Mouse (Mus musculus) monocyte, adult 2 months (primary cell): Measurements from ENCODE around the gene Mlec.
"Not testable (repeated sequence)": the region's sequence is repeated elsewhere in the genome, so short reads cannot be mapped to it uniquely, and the experiment has no call there.

Experiments used
- DNase-seq, 2 experiments: peaks; one replicate each; pipeline ENCODE4 v3.0.0; 2022; ENCODE audit warnings: low spot score in 2 of 2, low read depth in 1 of 2

Mlec gene

GRCm38 (mm10) chr5:115181248-115181940, 23.4 kb upstream of the Mlec start:
- no peak for DNase-seq

DNA sequence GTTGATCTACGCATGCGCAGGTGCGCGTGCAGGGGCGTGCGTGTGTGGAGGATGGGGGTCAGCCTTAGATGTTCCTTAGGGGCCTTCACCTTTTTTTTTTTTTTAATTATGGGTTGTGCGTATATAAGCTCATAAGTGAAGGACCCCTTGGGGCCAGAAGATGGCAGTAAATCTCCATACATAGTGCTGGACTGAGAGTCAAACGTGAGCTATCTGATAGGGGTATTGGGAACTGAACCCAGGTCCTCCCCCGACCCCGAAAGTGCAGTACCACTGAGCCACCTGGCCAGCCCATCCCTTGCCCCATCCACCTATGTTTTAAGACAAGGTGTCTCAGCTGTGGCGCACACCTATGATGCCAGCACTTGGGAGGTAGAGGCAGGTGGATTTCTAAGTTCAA, 21.6 kb upstream of the Mlec start:
- DNase-seq: no peak

DNA sequence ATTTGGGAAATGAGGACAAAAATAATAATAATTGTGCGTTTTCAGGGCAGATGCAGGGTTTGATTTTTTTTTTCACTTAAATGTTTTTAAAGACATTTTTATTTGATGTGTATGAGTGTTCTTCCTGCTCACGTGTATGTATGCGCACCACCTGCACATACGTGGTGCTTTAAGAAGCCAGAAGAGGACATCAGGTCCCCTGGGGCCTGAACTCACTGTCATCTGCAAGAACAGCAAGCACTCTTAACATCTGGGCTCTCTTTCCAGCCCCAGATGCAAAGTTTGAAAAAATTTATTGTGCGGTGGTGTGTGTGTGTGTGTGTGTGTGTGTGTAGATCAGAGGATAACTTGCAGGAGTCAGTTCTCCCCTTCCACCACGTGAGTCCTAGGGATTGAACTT, 19.9 kb upstream of the Mlec start:
- no peak for DNase-seq

- DNase-seq: no peak
Measured at GRCm38 (mm10) chr5:115174554-115174953, 16.6 kb upstream of the Mlec start.

GRCm38 (mm10) chr5:115170150-115170549, 12.2 kb upstream of the Mlec start:
- DNase-seq: no peak

DNA sequence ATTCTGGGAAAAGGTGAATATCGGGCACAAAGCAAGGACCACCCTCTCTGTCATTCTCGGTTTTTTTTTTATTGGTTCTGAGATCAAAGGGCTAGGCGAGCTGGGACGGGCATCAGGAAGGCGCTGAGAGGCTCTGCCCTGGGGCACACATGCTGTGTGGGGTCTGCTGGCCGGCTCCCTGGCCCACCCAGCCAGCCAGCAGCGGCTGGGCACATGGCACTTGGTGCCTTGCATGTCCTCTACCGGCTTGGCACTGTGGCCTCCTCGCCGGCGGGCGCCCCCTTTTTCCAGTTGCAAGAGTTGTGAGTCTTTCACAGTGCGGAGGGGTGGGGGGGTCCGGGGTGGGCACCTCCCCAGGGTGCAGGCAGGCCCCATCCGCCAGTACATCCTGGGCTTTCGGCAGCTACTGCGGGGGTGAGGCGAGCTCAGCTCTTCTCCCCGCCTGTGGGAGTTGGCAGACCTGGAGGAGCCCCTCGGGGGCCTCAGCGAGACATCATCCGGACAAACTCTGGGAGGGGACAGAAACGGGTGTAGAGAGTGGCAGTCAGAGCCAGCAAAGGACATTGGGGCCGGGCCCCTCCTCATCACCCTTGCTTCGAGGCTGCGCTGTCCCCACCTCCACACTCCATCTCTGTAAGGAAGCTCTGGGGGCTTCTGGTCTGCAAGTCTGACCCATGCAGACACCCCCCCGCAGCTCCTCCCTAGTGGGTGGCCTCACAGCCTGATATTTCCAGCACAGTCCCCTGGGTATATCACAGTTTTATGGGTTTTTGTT, 10.8 kb upstream of the Mlec start:
- no peak for DNase-seq

- DNase-seq: no peak
Measured at GRCm38 (mm10) chr5:115167396-115167795, 9.4 kb upstream of the Mlec start.

GRCm38 (mm10) chr5:115166815-115167194, 8.8 kb upstream of the Mlec start:
- no peak for DNase-seq

- DNase-seq: no peak
Measured at GRCm38 (mm10) chr5:115165895-115166814, 8.2 kb upstream of the Mlec start.

GRCm38 (mm10) chr5:115165351-115165750, 7.4 kb upstream of the Mlec start:
- no peak for DNase-seq

- DNase-seq: not testable (repeated sequence)
Measured at GRCm38 (mm10) chr5:115164446-115164845, 6.5 kb upstream of the Mlec start.

DNA sequence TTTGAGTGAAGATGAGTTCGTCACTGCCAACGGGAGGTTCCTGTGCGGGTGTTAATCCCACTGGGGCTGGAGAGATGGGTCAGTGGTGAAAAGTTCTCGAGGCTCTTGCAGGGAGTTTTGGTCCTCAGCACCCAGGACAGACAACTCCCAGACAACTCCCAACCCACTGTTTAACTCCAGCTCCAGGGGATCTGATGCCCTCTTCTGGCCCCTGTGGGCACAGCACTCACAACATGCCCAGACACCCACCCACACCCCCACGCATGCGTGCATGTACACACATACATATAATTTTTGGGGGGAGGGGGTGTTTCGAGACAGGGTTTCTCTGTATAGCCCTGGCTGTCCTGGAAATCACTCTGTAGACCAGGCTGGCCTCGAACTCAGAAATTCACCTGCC, 5.6 kb upstream of the Mlec start:
- peak in 1 of 2 experiments; percentile 31 for DNase-seq

DNA sequence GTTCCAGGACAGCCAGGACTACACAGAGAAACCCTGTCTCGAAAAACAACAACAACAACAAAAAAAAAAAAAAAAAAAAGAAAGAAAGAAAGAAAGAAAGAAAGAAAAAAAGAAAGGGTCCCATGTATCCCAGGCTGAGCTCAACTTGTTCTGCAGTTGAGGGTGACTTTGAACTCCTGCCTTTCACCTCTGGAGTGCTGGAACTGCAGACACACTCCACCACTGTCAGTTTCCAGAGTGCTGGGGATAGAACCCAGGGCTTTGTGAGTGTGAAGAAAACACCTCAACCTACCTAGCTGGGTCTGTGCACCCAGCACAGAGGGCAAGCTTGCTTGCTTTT, 3.9 kb upstream of the Mlec start:
- DNase-seq: not testable (repeated sequence)

- DNase-seq: no peak
Measured at GRCm38 (mm10) chr5:115161064-115161939, 3.3 kb upstream of the Mlec start.

- no peak for DNase-seq
Measured at GRCm38 (mm10) chr5:115160655-115161054, 2.7 kb upstream of the Mlec start.

DNA sequence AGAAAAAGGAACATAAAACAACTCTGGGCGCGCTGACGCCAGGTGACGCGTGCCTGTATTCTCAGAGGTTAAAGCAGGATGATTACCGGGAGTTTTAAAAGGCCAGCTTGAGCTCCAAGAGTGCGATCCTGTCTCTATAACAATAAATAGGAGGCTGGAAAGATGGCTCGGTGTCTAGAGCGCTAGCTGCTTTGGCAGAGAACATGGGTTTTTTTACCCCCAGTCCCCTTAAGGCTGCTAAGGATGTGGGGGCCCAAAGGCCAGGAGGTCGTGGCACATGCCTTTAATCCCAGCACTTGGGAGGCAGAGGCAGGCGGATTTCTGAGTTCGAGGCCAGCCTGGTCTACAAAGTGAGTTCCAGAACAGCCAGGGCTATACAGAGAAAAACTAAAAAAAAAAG, 1.2 kb upstream of the Mlec start:
- DNase-seq: no peak

DNA sequence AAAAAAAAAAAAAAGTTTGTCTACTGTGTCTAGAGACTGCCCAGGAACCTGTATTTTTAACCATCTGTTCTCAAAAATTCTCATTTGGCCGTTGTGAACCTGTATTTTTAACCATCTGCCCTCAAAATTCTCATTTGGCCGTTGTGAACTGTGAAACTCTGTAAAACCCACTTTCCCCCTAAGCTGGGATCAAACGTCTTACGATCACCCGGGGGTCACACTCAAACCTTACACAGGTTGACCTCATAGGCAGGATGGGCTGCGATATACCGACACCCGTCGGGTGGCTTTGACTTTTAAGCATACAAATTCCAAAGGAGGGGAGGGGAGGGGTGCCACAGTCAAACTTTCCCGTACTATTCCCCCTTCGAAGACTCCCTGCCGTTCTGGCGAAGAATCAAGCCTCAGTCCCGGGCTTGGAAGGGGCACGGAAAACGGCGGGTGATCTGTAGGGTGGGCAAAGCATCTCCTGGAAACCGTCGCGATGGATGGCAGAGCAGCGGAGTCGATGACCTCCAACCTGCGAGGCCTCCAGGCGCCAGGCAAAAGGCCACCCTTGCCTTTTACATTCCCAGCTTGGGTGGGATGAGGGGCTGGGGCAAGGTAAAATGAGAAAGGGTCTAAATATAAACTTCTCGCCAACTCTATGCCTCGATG, 918 bp downstream of the Mlec start:
- no peak for DNase-seq

DNA sequence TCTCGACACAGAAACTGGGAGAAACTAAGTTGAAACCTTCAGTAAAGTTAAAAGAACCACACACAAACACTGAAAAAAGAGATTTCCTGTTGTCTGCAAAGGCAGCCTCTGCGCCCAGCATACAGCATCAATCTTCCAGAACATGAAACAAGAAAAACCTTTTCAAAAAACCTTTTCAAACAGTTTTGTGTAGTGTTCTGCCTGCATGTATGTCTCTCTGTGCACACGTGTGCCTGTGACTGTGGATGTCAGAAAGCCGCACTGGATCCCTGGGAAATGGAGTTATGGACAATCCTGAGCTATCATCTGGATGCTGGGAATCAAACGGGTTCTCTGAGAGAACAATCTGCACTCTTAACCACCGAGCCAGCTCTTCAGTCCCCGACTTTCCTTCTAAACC, 1.6 kb downstream of the Mlec start:
- DNase-seq: no peak

- peak in 1 of 2 experiments; percentile 50 for DNase-seq
Measured at GRCm38 (mm10) chr5:115155831-115156230, 2.1 kb downstream of the Mlec start.

DNA sequence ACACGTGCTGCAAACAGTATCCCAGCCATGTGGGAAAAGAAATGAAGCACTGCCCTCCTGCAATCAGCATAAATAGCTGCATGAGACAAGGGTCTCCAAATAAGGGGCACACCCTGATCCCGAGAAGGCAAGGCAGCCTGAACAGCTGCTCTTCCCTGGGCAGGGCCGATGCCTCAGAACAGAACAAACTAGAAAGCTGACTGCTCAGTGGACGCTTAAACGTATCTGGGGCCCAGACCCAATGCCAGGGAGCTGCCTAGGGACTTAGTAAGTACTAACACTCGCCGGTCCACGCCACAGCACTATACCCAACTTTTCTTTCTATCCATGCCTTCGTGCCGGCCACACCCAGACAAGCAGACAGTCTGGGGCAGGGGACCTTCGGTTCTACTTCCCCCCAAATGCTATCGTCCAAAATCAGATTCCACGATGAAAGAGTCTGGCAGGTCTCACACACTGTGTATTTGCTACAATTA, 2.8 kb downstream of the Mlec start:
- DNase-seq: no peak
